Mouse (Mus musculus): ENCODE results near the gene Vmn2r83.

- TF ChIP-seq CTCF (IDR thresholded peaks at IDR 0.05; ENCODE audit: extremely low read depth, insufficient read depth, low read length) (no peak), POLR2A (IDR thresholded peaks at IDR 0.05; ENCODE audit: extremely low read depth, insufficient read depth, low read length) (no peak)
Measured at GRCm38 (mm10) chr10:79495886-79496285, 27.4 kb downstream of the Vmn2r83 start.
